Comparison of ENCODE assay signal across 23 mouse cellular contexts in the genomic region with DNA sequence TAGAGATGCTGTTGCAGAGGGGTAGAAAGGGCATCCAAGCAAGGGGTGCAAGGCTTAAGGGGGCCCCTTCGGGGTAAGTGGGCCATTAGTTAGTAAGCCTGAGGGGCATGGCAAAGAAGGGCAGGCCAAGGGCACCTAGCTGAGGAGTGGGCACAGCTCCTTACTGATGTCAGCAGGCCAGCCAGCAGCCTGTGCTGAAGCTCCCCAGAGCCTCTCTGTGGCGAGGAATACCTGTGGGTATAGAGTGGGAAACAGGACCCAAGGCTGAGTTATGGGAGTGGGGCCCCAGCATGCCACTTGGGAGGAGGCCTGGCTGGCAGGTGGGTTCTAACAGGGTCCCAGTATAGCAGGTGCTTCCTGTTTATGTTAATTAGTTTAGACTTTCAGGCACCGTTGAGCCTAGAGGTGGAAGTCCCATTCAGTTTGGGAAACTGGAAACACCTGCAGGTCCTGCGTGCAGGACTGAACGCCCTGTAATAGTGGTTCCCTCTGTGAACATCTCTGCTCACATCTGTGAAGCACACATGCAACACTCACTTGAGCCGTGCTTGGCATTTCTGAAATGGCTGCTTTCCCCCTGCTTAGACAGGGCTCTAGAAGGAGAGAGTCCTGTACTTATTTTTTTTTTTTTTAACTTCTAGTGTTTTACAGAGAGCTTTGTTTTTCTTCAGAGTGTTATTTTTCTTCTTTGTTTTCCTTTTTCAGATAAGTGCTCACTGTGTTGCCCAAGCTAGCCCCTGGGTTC. TPM values are rescaled to one million over a fixed set of nuclear protein-coding genes. Genes with fewer than 3 reads are reported as not detected.
DNase-seq lines count a peak whose midpoint lies in the region; ATAC-seq and TF ChIP-seq lines count a peak whose summit lies in the region.
"Had no signal": no experiment of that assay in that cellular context is flagged by ENCODE, and none has a peak within 500 bp of the region (broad histone marks: within the 10 kb centered on the region; RNA-seq: fewer than 3 reads in every experiment).

No protein-coding gene starts in this region.

- no peaks in the 10 kb centered on the region; the same call in 1 of the 2 replicates for H3K4me1 ChIP-seq in heart, embryonic 15.5 days (replicated peaks)
- 0 out of 2 replicates have a peak, but pooled peaks cover 5% of the 10 kb centered on the region for H3K4me1 ChIP-seq in heart, embryonic 10.5 days
- no peaks in the 10 kb centered on the region for H3K4me1 ChIP-seq in liver, embryonic 15.5 days (replicated peaks)
- H3K4me1 ChIP-seq in embryonic facial prominence, embryonic 14.5 days (ENCODE audit: control insufficient read depth, insufficient read depth, low read length) = no peaks in the 10 kb centered on the region
- H3K4me1 ChIP-seq: forebrain, embryonic 15.5 days; hindbrain, embryonic 15.5 days; midbrain, embryonic 12.5 days; stomach, embryonic 15.5 days had no signal

- peak overlapping the region; percentile 39; the same call in 1 of the 2 replicates for H3K27ac ChIP-seq in heart, embryonic 15.5 days
- no peak overlapping the region for H3K27ac ChIP-seq in heart, embryonic 10.5 days
- no peak overlapping the region for H3K27ac ChIP-seq in liver, embryonic 15.5 days (replicated peaks)
- no peak overlapping the region for H3K27ac ChIP-seq in embryonic facial prominence, embryonic 14.5 days (replicated peaks; ENCODE audit: low read depth, low read length)
- H3K27ac ChIP-seq in layer of hippocampus, adult 2 months = no peak overlapping the region
- H3K27ac ChIP-seq: forebrain, embryonic 15.5 days; gastrocnemius, adult 2 months; hindbrain, embryonic 15.5 days; liver, embryonic 14.5 days; macrophage; midbrain, embryonic 12.5 days; stomach, embryonic 15.5 days had no signal

- H3K27me3 ChIP-seq in heart, embryonic 15.5 days = no peaks in the 10 kb centered on the region
- peaks cover 4% of the 10 kb centered on the region; the same call in 1 of the 2 replicates for H3K27me3 ChIP-seq in heart, embryonic 10.5 days (ENCODE audit: insufficient read depth, poor library complexity, severe bottlenecking)
- H3K27me3 ChIP-seq in liver, embryonic 15.5 days = no peaks in the 10 kb centered on the region
- no peaks in the 10 kb centered on the region for H3K27me3 ChIP-seq in embryonic facial prominence, embryonic 14.5 days (replicated peaks; ENCODE audit: control insufficient read depth, insufficient read depth, low read length)
- H3K27me3 ChIP-seq: forebrain, embryonic 15.5 days; hindbrain, embryonic 15.5 days; midbrain, embryonic 12.5 days had no signal

- H3K4me3 ChIP-seq in heart, embryonic 15.5 days = no peak overlapping the region
- no peak overlapping the region for H3K4me3 ChIP-seq in heart, embryonic 10.5 days
- no peak overlapping the region for H3K4me3 ChIP-seq in liver, embryonic 15.5 days (replicated peaks)
- no peak overlapping the region for H3K4me3 ChIP-seq in embryonic facial prominence, embryonic 14.5 days (ENCODE audit: low read depth, low read length)
- no peak overlapping the region for H3K4me3 ChIP-seq in layer of hippocampus, adult 2 months
- H3K4me3 ChIP-seq: forebrain, embryonic 15.5 days; gastrocnemius, adult 2 months; hindbrain, embryonic 15.5 days; midbrain, embryonic 12.5 days; stomach, embryonic 15.5 days had no signal

- ATAC-seq in heart, embryonic 15.5 days (replicated peaks; ENCODE audit: insufficient number of reproducible peaks, insufficient read depth, low FRiP score, low read depth) = no peak; the same call in 1 of the 2 replicates
- ATAC-seq in liver, embryonic 15.5 days (ENCODE audit: insufficient read depth) = peak; percentile 18; the same call in 1 of the 2 replicates
- ATAC-seq in embryonic facial prominence, embryonic 14.5 days (ENCODE audit: low read depth) = peak; percentile 22; the same call in 1 of the 2 replicates
- ATAC-seq: forebrain, embryonic 15.5 days; intestine, embryonic 16.5 days had no signal

- no peak overlapping the region for H3K4me2 ChIP-seq in heart, embryonic 15.5 days
- H3K4me2 ChIP-seq in liver, embryonic 15.5 days = no peak overlapping the region
- H3K4me2 ChIP-seq in embryonic facial prominence, embryonic 14.5 days (ENCODE audit: low read depth, low read length) = no peak overlapping the region
- H3K4me2 ChIP-seq: forebrain, embryonic 15.5 days; hindbrain, embryonic 15.5 days; midbrain, embryonic 12.5 days; stomach, embryonic 15.5 days had no signal

- no peak overlapping the region for H3K9ac ChIP-seq in heart, embryonic 15.5 days
- no peak overlapping the region for H3K9ac ChIP-seq in liver, embryonic 15.5 days
- no peak overlapping the region for H3K9ac ChIP-seq in embryonic facial prominence, embryonic 14.5 days (ENCODE audit: low read depth, low read length)
- H3K9ac ChIP-seq: forebrain, embryonic 15.5 days; hindbrain, embryonic 15.5 days; liver, embryonic 14.5 days; midbrain, embryonic 12.5 days; stomach, embryonic 15.5 days had no signal

- TF ChIP-seq CTCF in layer of hippocampus, adult 2 months (conservative IDR thresholded peaks at IDR 0.05) = no peak

- DNase-seq in heart, embryonic 10.5 days (ENCODE audit: low spot score) = no peak
- no peak for DNase-seq in liver
- DNase-seq in embryonic facial prominence, embryonic 14.5 days (ENCODE audit: low spot score) = no peak
- DNase-seq in thymus, postnatal 0 days (ENCODE audit: low spot score) = peak; percentile 83
- no peak for DNase-seq in layer of hippocampus, adult 2 months (ENCODE audit: low spot score in 2 of 2)
- DNase-seq in cerebellum, postnatal 14 days = no peak
- DNase-seq: adrenal gland, adult 8-10 months; cerebellum, adult 11 months; cerebellum, postnatal 25 days; gastrocnemius, adult 2 months; heart, adult 11 months; heart, postnatal 10 days; right cerebral cortex, postnatal 4 days had no signal

- H3K36me3 ChIP-seq in heart, embryonic 15.5 days = no peaks in the 10 kb centered on the region
- no peaks in the 10 kb centered on the region for H3K36me3 ChIP-seq in heart, embryonic 10.5 days
- no peaks in the 10 kb centered on the region for H3K36me3 ChIP-seq in liver, embryonic 15.5 days (replicated peaks)
- no peaks in the 10 kb centered on the region for H3K36me3 ChIP-seq in embryonic facial prominence, embryonic 14.5 days (ENCODE audit: control insufficient read depth, insufficient read depth, low read length)
- H3K36me3 ChIP-seq: forebrain, embryonic 15.5 days; hindbrain, embryonic 15.5 days; midbrain, embryonic 12.5 days; stomach, embryonic 15.5 days had no signal

- no peaks in the 10 kb centered on the region for H3K9me3 ChIP-seq in heart, embryonic 15.5 days (replicated peaks)
- H3K9me3 ChIP-seq in heart, embryonic 10.5 days = no peaks in the 10 kb centered on the region
- no peaks in the 10 kb centered on the region for H3K9me3 ChIP-seq in liver, embryonic 15.5 days (replicated peaks)
- H3K9me3 ChIP-seq in embryonic facial prominence, embryonic 14.5 days (ENCODE audit: control insufficient read depth, low read length) = no peaks in the 10 kb centered on the region
- H3K9me3 ChIP-seq: forebrain, embryonic 15.5 days; hindbrain, embryonic 15.5 days; midbrain, embryonic 12.5 days; stomach, embryonic 15.5 days had no signal

- WGBS in heart, embryonic 15.5 days = 59% methylated on average over 6 of the region's 6 CpGs
- WGBS in heart, embryonic 10.5 days = 82% methylated on average over 6 of the region's 6 CpGs
- 44% methylated on average over 6 of the region's 6 CpGs for WGBS in liver, embryonic 15.5 days (ENCODE audit: insufficient replicate concordance)
- 59% methylated on average over 5 of the region's 6 CpGs for WGBS in embryonic facial prominence, embryonic 14.5 days

RNA-seq across cellular contexts. Expression of a gene that starts 34.3 kb away (rescaled TPM):
- 7.2 and 11.2 TPM in 2 replicates for polyA plus RNA-seq in heart, embryonic 15.5 days (2015; fragmentation: Nextera tagmentation; extraction: Ambion mirVana)
- polyA plus RNA-seq in heart, embryonic 10.5 days (2016; fragmentation: Nextera tagmentation; extraction: Ambion mirVana) = 7.3 and 12.0 TPM in 2 replicates
- 3.7 and 4.6 TPM in 2 replicates for polyA plus RNA-seq in liver, embryonic 15.5 days (2015; fragmentation: Nextera tagmentation; extraction: Ambion mirVana)
- 13.3 and 14.1 TPM in 2 replicates for polyA plus RNA-seq in embryonic facial prominence, embryonic 14.5 days (2014; fragmentation: Nextera tagmentation; extraction: Ambion mirVana)
- polyA plus RNA-seq in thymus, postnatal 0 days (2015; fragmentation: Nextera tagmentation; extraction: Ambion mirVana) = 15.0 and 17.1 TPM in 2 replicates
- total RNA-seq in layer of hippocampus, adult 2 months (2021) = 10 to 100 TPM; 73.9 to 77.9 TPM

RNA-seq across cellular contexts. Expression of a gene that starts 37.4 kb away (rescaled TPM):
- 1.8 and 2.6 TPM in 2 replicates for polyA plus RNA-seq in heart, embryonic 15.5 days (2015; fragmentation: Nextera tagmentation; extraction: Ambion mirVana)
- 6.8 and 6.9 TPM in 2 replicates for polyA plus RNA-seq in heart, embryonic 10.5 days (2016; fragmentation: Nextera tagmentation; extraction: Ambion mirVana)
- 1.3 TPM in 2 replicates for polyA plus RNA-seq in liver, embryonic 15.5 days (2015; fragmentation: Nextera tagmentation; extraction: Ambion mirVana)
- 2.2 and 2.5 TPM in 2 replicates for polyA plus RNA-seq in embryonic facial prominence, embryonic 14.5 days (2014; fragmentation: Nextera tagmentation; extraction: Ambion mirVana)
- polyA plus RNA-seq in thymus, postnatal 0 days (2015; fragmentation: Nextera tagmentation; extraction: Ambion mirVana) = 1.7 and 1.9 TPM in 2 replicates
- 10 to 100 TPM; 21.7 to 23.7 TPM for total RNA-seq in layer of hippocampus, adult 2 months (2021)
- total RNA-seq: neutrophil, adult 5-6 weeks had no signal
